Mouse (Mus musculus): ENCODE data around the gene Fgd2. TPM values are rescaled to one million over a fixed set of nuclear protein-coding genes. Genes with fewer than 3 reads are reported as not detected.

The Fgd2 gene
- total and polyA plus RNA-seq, 2 experiments from 2014 or later = 14.1 to 17.3 TPM

DNA sequence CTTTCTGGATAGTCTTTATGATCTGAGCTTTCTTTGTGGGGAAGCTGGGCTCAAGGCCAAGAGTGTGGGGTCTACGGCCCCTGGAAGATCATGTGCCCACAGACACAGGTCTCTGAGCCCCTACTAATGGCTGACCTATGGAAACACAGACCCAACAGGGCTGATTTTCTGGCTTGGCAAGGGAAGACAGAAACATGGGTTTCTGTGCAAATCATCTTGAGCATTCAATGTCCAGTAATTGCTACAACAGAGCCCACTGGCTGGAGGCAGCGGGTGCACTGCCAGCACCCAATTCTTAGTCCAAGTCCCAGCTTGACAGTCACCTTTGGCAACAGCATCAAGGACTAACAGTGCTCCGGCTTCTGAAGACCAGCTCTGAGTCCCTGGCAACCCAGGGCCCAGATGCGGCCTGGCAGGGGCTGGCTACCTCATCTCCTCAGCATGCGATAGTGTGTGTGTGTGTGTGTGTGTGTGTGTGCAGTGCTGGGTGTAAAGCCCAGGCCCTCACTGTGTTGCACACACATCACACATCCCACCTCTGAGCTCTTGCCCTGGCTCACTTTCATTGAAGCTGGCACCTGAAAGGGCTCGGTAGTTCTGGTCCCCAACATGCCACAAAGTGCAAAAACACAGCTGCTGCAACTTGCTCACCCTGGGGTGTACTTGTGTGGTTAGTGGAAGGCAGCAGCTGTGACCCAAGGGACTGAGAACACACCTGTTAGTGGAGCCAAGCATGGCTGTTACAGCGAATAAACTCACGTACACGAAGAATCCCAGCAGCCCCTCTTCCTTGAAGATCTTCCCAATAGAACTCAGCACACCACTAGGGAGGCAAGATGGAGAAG lies 22.5 kb upstream of the Fgd2 start:
- DNase-seq (peak; percentile 77), ATAC-seq (peak; percentile 72)
- Histone ChIP-seq H3K27me3 (ENCODE audit: insufficient read depth, low read length) (no peaks in the 10 kb centered on the region), H3K4me1 (ENCODE audit: insufficient read depth) (peaks cover 7% of the 10 kb centered on the region; the same call in 1 of the 2 replicates), H3K4me3 (ENCODE audit: low read depth, low read length) (no peak overlapping the region), H3K9ac (no peak overlapping the region), H3K9me3 (ENCODE audit: low read length) (no peaks in the 10 kb centered on the region), H3K36me3 (ENCODE audit: insufficient read depth) (peaks cover 80% of the 10 kb centered on the region), H3K27ac (ENCODE audit: low read depth, low read length) (peak overlapping the region; percentile 45; the same call in 1 of the 2 replicates), H3K4me2 (ENCODE audit: low read depth) (no peak overlapping the region)
- no peak for TF ChIP-seq CTCF (IDR thresholded peaks at IDR 0.05; ENCODE audit: low read depth)
- 45% methylated on average over 9 of the region's 9 CpGs for WGBS

- Histone ChIP-seq H3K4me3 (ENCODE audit: low read depth, low read length) (no peak overlapping the region), H3K27me3 (ENCODE audit: insufficient read depth, low read length) (no peaks in the 10 kb centered on the region), H3K27ac (ENCODE audit: low read depth, low read length) (peak overlapping the region; percentile 45), H3K4me1 (ENCODE audit: insufficient read depth) (peaks cover 7% of the 10 kb centered on the region; the same call in 1 of the 2 replicates), H3K4me2 (ENCODE audit: low read depth) (no peak overlapping the region), H3K36me3 (ENCODE audit: insufficient read depth) (peaks cover 71% of the 10 kb centered on the region), H3K9ac (no peak overlapping the region), H3K9me3 (ENCODE audit: low read length) (no peaks in the 10 kb centered on the region)
- ATAC-seq (no peak), DNase-seq (no peak)
- no peak for TF ChIP-seq CTCF (IDR thresholded peaks at IDR 0.05; ENCODE audit: low read depth)
- WGBS = 63% methylated on average over 11 of the region's 11 CpGs
These were observed 21.4 kb upstream of the Fgd2 start for GRCm38 (mm10) chr17:29339170-29339768.

GRCm38 (mm10) chr17:29340406-29341261 lies 20.1 kb upstream of the Fgd2 start:
- no peak overlapping the region for H3K4me2 ChIP-seq (ENCODE audit: low read depth)
- H3K27ac ChIP-seq (ENCODE audit: low read depth, low read length) = no peak overlapping the region
- H3K36me3 ChIP-seq (ENCODE audit: insufficient read depth) = peaks cover 60% of the 10 kb centered on the region
- no peak for TF ChIP-seq CTCF (IDR thresholded peaks at IDR 0.05; ENCODE audit: low read depth)
- H3K4me1 ChIP-seq (ENCODE audit: insufficient read depth) = peaks cover 7% of the 10 kb centered on the region; the same call in 1 of the 2 replicates
- no peaks in the 10 kb centered on the region for H3K9me3 ChIP-seq (ENCODE audit: low read length)
- ATAC-seq (no peak), DNase-seq (no peak)
- no peak overlapping the region for H3K9ac ChIP-seq
- no peak overlapping the region for H3K4me3 ChIP-seq (ENCODE audit: low read depth, low read length)
- H3K27me3 ChIP-seq (ENCODE audit: insufficient read depth, low read length) = no peaks in the 10 kb centered on the region
- WGBS = 85% methylated on average over 18 of the region's 18 CpGs

DNA sequence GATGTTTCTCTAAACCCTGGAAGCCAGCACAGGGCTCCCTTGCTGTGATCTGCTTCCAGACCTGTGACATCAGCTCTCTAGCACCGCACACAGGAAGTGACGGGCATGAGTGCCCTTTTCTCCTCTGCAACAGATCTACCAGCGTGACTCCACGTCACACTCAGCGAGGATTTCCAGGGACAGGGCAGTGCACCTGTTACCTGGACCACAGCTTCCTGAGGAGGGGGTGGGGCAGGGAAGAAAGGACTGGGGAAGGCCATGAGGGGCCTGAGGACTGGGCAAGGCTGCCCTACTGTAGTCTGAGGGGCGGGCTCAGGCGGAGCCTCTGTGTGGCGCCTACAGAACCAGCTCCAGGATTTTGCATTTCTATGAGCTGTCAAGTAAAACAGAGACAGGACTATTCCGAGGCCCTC lies 19.1 kb upstream of the Fgd2 start:
- peak; percentile 61 for TF ChIP-seq CTCF (IDR thresholded peaks at IDR 0.05; ENCODE audit: low read depth)
- H3K27me3 ChIP-seq (ENCODE audit: insufficient read depth, low read length) = no peaks in the 10 kb centered on the region
- peak overlapping the region; percentile 25; the same call in 1 of the 2 replicates for H3K9ac ChIP-seq
- DNase-seq = peak; percentile 60
- H3K9me3 ChIP-seq (ENCODE audit: low read length) = no peaks in the 10 kb centered on the region
- H3K4me1 ChIP-seq (ENCODE audit: insufficient read depth) = peaks cover 7% of the 10 kb centered on the region; the same call in 1 of the 2 replicates
- no peak overlapping the region for H3K4me3 ChIP-seq (ENCODE audit: low read depth, low read length)
- peak; percentile 60 for ATAC-seq
- H3K4me2 ChIP-seq (ENCODE audit: low read depth) = peak overlapping the region; percentile 20; the same call in 1 of the 2 replicates
- peaks cover 51% of the 10 kb centered on the region for H3K36me3 ChIP-seq (ENCODE audit: insufficient read depth)
- 19% methylated on average over 9 of the region's 9 CpGs for WGBS
- H3K27ac ChIP-seq (ENCODE audit: low read depth, low read length) = peak overlapping the region; percentile 66

GRCm38 (mm10) chr17:29342010-29342910 lies 18.5 kb upstream of the Fgd2 start:
- ATAC-seq (peak; percentile 7; the same call in 1 of the 2 replicates), DNase-seq (no peak)
- Histone ChIP-seq H3K36me3 (ENCODE audit: insufficient read depth) (peaks cover 44% of the 10 kb centered on the region), H3K9me3 (ENCODE audit: low read length) (no peaks in the 10 kb centered on the region), H3K4me1 (ENCODE audit: insufficient read depth) (peaks cover 7% of the 10 kb centered on the region; the same call in 1 of the 2 replicates), H3K27ac (ENCODE audit: low read depth, low read length) (peak overlapping the region; percentile 66), H3K9ac (0 out of 2 replicates have a peak overlapping the region, but pooled peaks have one; percentile 6), H3K4me2 (ENCODE audit: low read depth) (no peak overlapping the region), H3K4me3 (ENCODE audit: low read depth, low read length) (no peak overlapping the region), H3K27me3 (ENCODE audit: insufficient read depth, low read length) (no peaks in the 10 kb centered on the region)
- TF ChIP-seq CTCF (IDR thresholded peaks at IDR 0.05; ENCODE audit: low read depth) = no peak
- WGBS = 55% methylated on average over 13 of the region's 13 CpGs

- TF ChIP-seq CTCF (IDR thresholded peaks at IDR 0.05; ENCODE audit: low read depth) = no peak
- H3K4me1 ChIP-seq (ENCODE audit: insufficient read depth) = peaks cover 11% of the 10 kb centered on the region
- H3K4me2 ChIP-seq (ENCODE audit: low read depth) = no peak overlapping the region
- ATAC-seq (no peak), DNase-seq (no peak)
- no peak overlapping the region for H3K27ac ChIP-seq (ENCODE audit: low read depth, low read length)
- no peak overlapping the region for H3K4me3 ChIP-seq (ENCODE audit: low read depth, low read length)
- WGBS = 85% methylated on average over 5 of the region's 5 CpGs
- no peak overlapping the region for H3K9ac ChIP-seq
- H3K27me3 ChIP-seq (ENCODE audit: insufficient read depth, low read length) = no peaks in the 10 kb centered on the region
- H3K9me3 ChIP-seq (ENCODE audit: low read length) = no peaks in the 10 kb centered on the region
- peaks cover 37% of the 10 kb centered on the region for H3K36me3 ChIP-seq (ENCODE audit: insufficient read depth)
These were observed 17.5 kb upstream of the Fgd2 start for GRCm38 (mm10) chr17:29343241-29343640.

Data from forebrain, postnatal 0 days (tissue).